ENCODE assay signal across 13 mouse cellular contexts in the genomic region with DNA sequence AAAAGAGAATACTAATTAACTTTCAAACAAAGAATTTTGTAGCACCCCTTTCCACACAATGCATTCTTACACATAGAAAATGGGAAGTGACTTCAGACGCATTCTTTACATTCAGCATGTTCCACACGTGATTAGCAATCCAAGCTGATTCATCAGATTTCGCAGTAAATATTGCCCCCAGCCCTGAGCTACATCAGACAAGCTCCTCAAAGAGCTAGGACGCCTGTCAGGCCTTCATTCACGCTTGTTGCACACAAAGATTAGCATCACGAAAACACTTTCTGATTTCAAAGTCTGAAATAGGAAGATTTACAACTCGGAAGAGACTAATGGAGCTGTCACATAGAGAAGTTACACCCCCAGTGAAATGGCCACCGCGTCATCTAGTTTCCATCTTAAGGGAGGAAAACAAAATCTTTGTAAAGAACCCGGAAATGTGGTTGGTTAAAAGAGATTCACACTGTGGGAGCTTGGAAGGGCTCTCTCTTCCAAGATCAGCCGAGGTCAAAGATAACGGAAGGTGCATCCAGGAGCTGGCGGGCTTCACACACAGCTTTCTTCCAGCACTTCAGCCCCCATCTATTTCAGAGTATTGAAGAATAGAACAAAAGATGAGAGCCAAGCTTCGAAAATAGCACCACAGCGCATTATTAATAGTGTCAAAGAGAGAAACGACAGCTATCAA.
DNase-seq lines count a peak whose midpoint lies in the region; ATAC-seq and TF ChIP-seq lines count a peak whose summit lies in the region.
"Had no signal": no experiment of that assay in that cellular context is flagged by ENCODE, and none has a peak within 500 bp of the region (broad histone marks: within the 10 kb centered on the region; RNA-seq: fewer than 3 reads in every experiment).

No protein-coding gene starts in this region.

- H3K27me3 ChIP-seq in heart, embryonic 16.5 days (ENCODE audit: control insufficient read depth, insufficient read depth, low read length) = no peaks in the 10 kb centered on the region
- no peaks in the 10 kb centered on the region for H3K27me3 ChIP-seq in heart, adult 2 months (ENCODE audit: control insufficient read depth, insufficient read depth, low read length)
- H3K27me3 ChIP-seq in forebrain, embryonic 10.5 days (ENCODE audit: poor library complexity, severe bottlenecking) = no peaks in the 10 kb centered on the region
- H3K27me3 ChIP-seq in hindbrain, embryonic 14.5 days (ENCODE audit: control insufficient read depth, insufficient read depth, low read length) = no peaks in the 10 kb centered on the region
- no peaks in the 10 kb centered on the region for H3K27me3 ChIP-seq in neural tube, embryonic 13.5 days
- no peaks in the 10 kb centered on the region for H3K27me3 ChIP-seq in kidney, adult 2 months (replicated peaks; ENCODE audit: control insufficient read depth, insufficient read depth, low read length)
- H3K27me3 ChIP-seq: embryonic facial prominence, embryonic 13.5 days; limb, embryonic 12.5 days had no signal

- intact Hi-C loops in heart, adult 2 months (cut with DNase I) = no loop called here

- 44% methylated on average over 16 of the region's 16 CpGs for WGBS in heart, embryonic 16.5 days
- WGBS in heart, adult 2 months = 55% methylated on average over 16 of the region's 16 CpGs
- WGBS in forebrain, embryonic 10.5 days = 23% methylated on average over 16 of the region's 16 CpGs
- WGBS in hindbrain, embryonic 14.5 days = 13% methylated on average over 16 of the region's 16 CpGs
- 20% methylated on average over 16 of the region's 16 CpGs for WGBS in neural tube, embryonic 13.5 days
- WGBS in kidney, adult 2 months = 52% methylated on average over 16 of the region's 16 CpGs

- no peak for TF ChIP-seq POLR2A in heart, adult 2 months (IDR thresholded peaks at IDR 0.05; ENCODE audit: insufficient read depth, low read depth, low read length)
- no peak for TF ChIP-seq POLR2A in kidney, adult 2 months (IDR thresholded peaks at IDR 0.05; ENCODE audit: low read depth, low read length)

- DNase-seq in heart, adult 2 months = no peak
- DNase-seq in forebrain, embryonic 10.5 days (ENCODE audit: extremely low spot score, low spot score) = no peak
- no peak for DNase-seq in hindbrain, embryonic 14.5 days (ENCODE audit: low spot score)
- DNase-seq in right cerebral cortex, postnatal 4 days = no peak
- DNase-seq in kidney, adult 2 months = no peak
- DNase-seq: adrenal gland, postnatal 14 days; lung, adult 2 months; thymus, postnatal 14 days had no signal

- no peaks in the 10 kb centered on the region for H3K79me2 ChIP-seq in heart, adult 2 months (replicated peaks; ENCODE audit: control insufficient read depth, insufficient read depth, low read length)

- H3K4me1 ChIP-seq in heart, embryonic 16.5 days (ENCODE audit: control insufficient read depth, insufficient read depth, low read length) = peaks cover 2% of the 10 kb centered on the region; the same call in 1 of the 2 replicates
- no peaks in the 10 kb centered on the region for H3K4me1 ChIP-seq in heart, adult 2 months (ENCODE audit: control insufficient read depth, insufficient read depth, low read length)
- H3K4me1 ChIP-seq in forebrain, embryonic 10.5 days = peaks cover 32% of the 10 kb centered on the region
- peaks cover 10% of the 10 kb centered on the region; the same call in 1 of the 2 replicates for H3K4me1 ChIP-seq in hindbrain, embryonic 14.5 days (replicated peaks; ENCODE audit: control insufficient read depth, insufficient read depth, low read length)
- peaks cover 18% of the 10 kb centered on the region for H3K4me1 ChIP-seq in neural tube, embryonic 13.5 days (replicated peaks)
- H3K4me1 ChIP-seq in kidney, adult 2 months (ENCODE audit: control insufficient read depth, insufficient read depth, low read length) = no peaks in the 10 kb centered on the region
- H3K4me1 ChIP-seq: limb, embryonic 12.5 days had no signal

- no peaks in the 10 kb centered on the region for H3K36me3 ChIP-seq in heart, embryonic 16.5 days (ENCODE audit: control insufficient read depth, insufficient read depth)
- H3K36me3 ChIP-seq in heart, adult 2 months (ENCODE audit: control insufficient read depth, insufficient read depth, low read length) = no peaks in the 10 kb centered on the region
- peaks cover 8% of the 10 kb centered on the region for H3K36me3 ChIP-seq in forebrain, embryonic 10.5 days (replicated peaks)
- H3K36me3 ChIP-seq in hindbrain, embryonic 14.5 days (replicated peaks; ENCODE audit: control insufficient read depth, insufficient read depth) = no peaks in the 10 kb centered on the region
- H3K36me3 ChIP-seq in neural tube, embryonic 13.5 days = no peaks in the 10 kb centered on the region
- H3K36me3 ChIP-seq in kidney, adult 2 months (ENCODE audit: control insufficient read depth, insufficient read depth, low read length) = no peaks in the 10 kb centered on the region

- no peak overlapping the region for H3K4me3 ChIP-seq in heart, embryonic 16.5 days (ENCODE audit: low read length)
- no peak overlapping the region for H3K4me3 ChIP-seq in heart, adult 2 months
- H3K4me3 ChIP-seq in forebrain, embryonic 10.5 days = peak overlapping the region; percentile 28
- H3K4me3 ChIP-seq in hindbrain, embryonic 14.5 days (replicated peaks; ENCODE audit: low read length) = no peak overlapping the region
- no peak overlapping the region for H3K4me3 ChIP-seq in neural tube, embryonic 13.5 days
- H3K4me3 ChIP-seq in kidney, adult 2 months (ENCODE audit: insufficient read depth, low read depth, low read length) = no peak overlapping the region
- H3K4me3 ChIP-seq: embryonic facial prominence, embryonic 13.5 days; limb, embryonic 12.5 days had no signal

- H3K4me2 ChIP-seq in heart, embryonic 16.5 days (ENCODE audit: low read depth, low read length) = peak overlapping the region; percentile 6; the same call in 1 of the 2 replicates
- peak overlapping the region; percentile 6; the same call in 1 of the 2 replicates for H3K4me2 ChIP-seq in hindbrain, embryonic 14.5 days (replicated peaks)
- peak overlapping the region; percentile 28 for H3K4me2 ChIP-seq in neural tube, embryonic 13.5 days
- H3K4me2 ChIP-seq: embryonic facial prominence, embryonic 13.5 days; limb, embryonic 12.5 days had no signal

- no peak for ATAC-seq in heart, embryonic 16.5 days (replicated peaks; ENCODE audit: extremely low read depth, insufficient read depth, low FRiP score)
- ATAC-seq in hindbrain, embryonic 14.5 days (ENCODE audit: low FRiP score) = no peak; the same call in 1 of the 2 replicates
- no peak for ATAC-seq in neural tube, embryonic 13.5 days (ENCODE audit: low read depth)
- no peak for ATAC-seq in megakaryocyte-erythroid progenitor cell, adult 5-6 weeks (replicated peaks; ENCODE audit: low FRiP score, low TSS enrichment, poor library complexity, severe bottlenecking)

- no peak overlapping the region for H3K27ac ChIP-seq in heart, embryonic 16.5 days (ENCODE audit: low read length)
- H3K27ac ChIP-seq in heart, adult 2 months = no peak overlapping the region
- H3K27ac ChIP-seq in forebrain, embryonic 10.5 days = 0 out of 2 replicates have a peak overlapping the region, but pooled peaks have one; percentile 31
- no peak overlapping the region for H3K27ac ChIP-seq in hindbrain, embryonic 14.5 days
- H3K27ac ChIP-seq in neural tube, embryonic 13.5 days (replicated peaks) = 0 out of 2 replicates have a peak overlapping the region, but pooled peaks have one; percentile 18
- H3K27ac ChIP-seq in kidney, adult 2 months (ENCODE audit: insufficient read depth, low read depth, low read length) = no peak overlapping the region
- H3K27ac ChIP-seq: embryonic facial prominence, embryonic 13.5 days; limb, embryonic 12.5 days had no signal

- TF ChIP-seq CTCF in heart, adult 2 months (IDR thresholded peaks at IDR 0.05) = no peak
- TF ChIP-seq CTCF in kidney, adult 2 months (conservative IDR thresholded peaks at IDR 0.05; ENCODE audit: insufficient read depth, insufficient read length, low read depth, low read length) = no peak

- TF ChIP-seq EP300 in heart, adult 2 months (IDR thresholded peaks at IDR 0.05; ENCODE audit: insufficient read depth, low read depth, low read length) = no peak

- H3K9me3 ChIP-seq in heart, embryonic 16.5 days (replicated peaks; ENCODE audit: control insufficient read depth, low read length) = no peaks in the 10 kb centered on the region
- no peaks in the 10 kb centered on the region for H3K9me3 ChIP-seq in forebrain, embryonic 10.5 days
- H3K9me3 ChIP-seq in hindbrain, embryonic 14.5 days (ENCODE audit: control insufficient read depth, low read length) = no peaks in the 10 kb centered on the region
- no peaks in the 10 kb centered on the region for H3K9me3 ChIP-seq in neural tube, embryonic 13.5 days
- H3K9me3 ChIP-seq: embryonic facial prominence, embryonic 13.5 days; limb, embryonic 12.5 days had no signal

- H3K9ac ChIP-seq in heart, embryonic 16.5 days (ENCODE audit: low read length) = no peak overlapping the region
- H3K9ac ChIP-seq in heart, adult 2 months (ENCODE audit: low read depth, low read length) = no peak overlapping the region
- no peak overlapping the region for H3K9ac ChIP-seq in hindbrain, embryonic 14.5 days
- H3K9ac ChIP-seq in neural tube, embryonic 13.5 days = no peak overlapping the region
- H3K9ac ChIP-seq: embryonic facial prominence, embryonic 13.5 days; limb, embryonic 12.5 days had no signal

Comparison
In these comparisons a context has a peak if more than half of its experiments do, and no peak if none do; other contexts are left out.
1. H3K27ac ChIP-seq: peak in forebrain, embryonic 10.5 days (single experiment) and neural tube, embryonic 13.5 days (single experiment); none in heart, embryonic 16.5 days (single experiment), heart, adult 2 months (single experiment), hindbrain, embryonic 14.5 days (single experiment) and kidney, adult 2 months (single experiment).
2. Peak in every context shown above with its lines, with median percentiles within 50 percentile points of each other: H3K4me2 ChIP-seq.